ENCODE assay signal across 8 mouse cellular contexts in the genomic region with DNA sequence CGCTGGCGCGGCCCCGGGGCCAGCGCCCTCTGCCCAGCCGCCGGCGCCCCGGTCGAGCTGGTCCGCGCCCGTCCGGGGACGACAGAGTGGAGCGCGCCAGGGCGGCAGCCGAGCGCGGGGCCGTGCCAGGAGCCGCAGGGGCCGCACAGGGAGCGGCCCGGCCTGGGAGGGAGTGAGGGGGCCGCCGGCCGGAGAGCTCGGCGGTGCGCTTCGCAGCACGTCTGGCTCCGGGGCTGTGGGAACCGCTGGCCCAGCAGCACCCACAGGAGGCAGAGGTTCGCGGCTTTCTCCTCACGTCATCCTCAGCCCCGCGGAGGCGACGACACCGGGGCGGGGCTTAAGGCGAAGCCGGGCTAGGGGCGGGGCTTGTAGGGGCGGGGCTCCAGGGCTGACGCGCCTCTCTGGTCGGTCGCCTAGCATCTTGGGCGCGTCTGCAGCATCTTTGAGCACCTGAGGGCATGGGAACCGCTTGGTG. TPM values are rescaled to one million over a fixed set of nuclear protein-coding genes. Genes with fewer than 3 reads are reported as not detected.
A peak's percentile ranks its signal among the peaks of the same experiment; 100 is the strongest.
DNase-seq lines count a peak whose midpoint lies in the region; ATAC-seq and TF ChIP-seq lines count a peak whose summit lies in the region.

Gene Trpc1, minus strand, starts transcription at position 339 of the 475 bp plus-strand sequence.

- H3K27ac ChIP-seq in gastrocnemius, adult 2 months: peak within 1 kb of the TSS; percentile 80
- peak within 1 kb of the TSS; percentile 83 for H3K27ac ChIP-seq in hindbrain, postnatal 0 days

- intact Hi-C loops in gastrocnemius, adult 2 months (cut with DNase I): no loop called here

- WGBS in hindbrain, postnatal 0 days: under 1% methylated on average over 46 of the region's 56 CpGs

- peaks cover 6% of the 10 kb centered on the region; the same call in 1 of the 2 replicates for H3K4me1 ChIP-seq in hindbrain, postnatal 0 days (ENCODE audit: insufficient read depth, low read length)

- no peaks in the 10 kb centered on the region for H3K9me3 ChIP-seq in hindbrain, postnatal 0 days (ENCODE audit: low read length)

- H3K27me3 ChIP-seq in hindbrain, postnatal 0 days (ENCODE audit: insufficient read depth, low read length): no peaks in the 10 kb centered on the region

- TF ChIP-seq CTCF in gastrocnemius, adult 2 months (IDR thresholded peaks at IDR 0.05): no peak
- no peak; the same call in 1 of the 2 replicates for TF ChIP-seq CTCF in hindbrain, postnatal 0 days (IDR thresholded peaks at IDR 0.05; ENCODE audit: low read depth)

- H3K36me3 ChIP-seq in hindbrain, postnatal 0 days (ENCODE audit: insufficient read depth, low read length): no peaks in the 10 kb centered on the region

- peak; percentile 96 for ATAC-seq in common myeloid progenitor, adult 5-6 weeks (replicated peaks; ENCODE audit: low read depth, poor library complexity, severe bottlenecking)
- ATAC-seq in hindbrain, postnatal 0 days: peak; percentile 98
- peak; percentile 98 for ATAC-seq in megakaryocyte progenitor cell, adult 5-6 weeks (replicated peaks; ENCODE audit: poor library complexity)

- peak within 1 kb of the TSS; percentile 69 for H3K4me2 ChIP-seq in hindbrain, postnatal 0 days (ENCODE audit: low read depth, low read length)

- peak; percentile 83 for DNase-seq in adipocyte (ENCODE audit: low spot score)
- peak; percentile 85 for DNase-seq in gastrocnemius, adult 2 months
- DNase-seq in hindbrain, postnatal 0 days (ENCODE audit: low spot score): peak; percentile 92
- peak; percentile 50 to 77 for DNase-seq in left cerebral cortex, adult 9 months (ENCODE audit: low spot score in 2 of 2)
- peak; percentile 81 for DNase-seq in right cerebral cortex, postnatal 14 days
- peak; percentile 46 to 58 for DNase-seq in urinary bladder, postnatal 36 days (ENCODE audit: low spot score in 2 of 2)

- H3K4me3 ChIP-seq in gastrocnemius, adult 2 months: peak within 1 kb of the TSS; percentile 80
- peak within 1 kb of the TSS; percentile 99 for H3K4me3 ChIP-seq in hindbrain, postnatal 0 days (ENCODE audit: low read length)

- peak within 1 kb of the TSS; percentile 95 for H3K9ac ChIP-seq in hindbrain, postnatal 0 days (replicated peaks; ENCODE audit: low read length)

RNA-seq across cellular contexts. Expression of gene Trpc1, which starts in this region (rescaled TPM):
- not detected in 2 replicates for total RNA-seq in common myeloid progenitor, adult 5-6 weeks (2017)
- 1 to 10 TPM in 1 of 2 experiments, under 1 TPM in 1; 0.71 to 1.2 TPM for total RNA-seq in gastrocnemius, adult 2 months (2021)
- total RNA-seq in hindbrain, postnatal 0 days (2014; rRNA removed): 22.9 and 23.2 TPM in 2 replicates
- polyA plus RNA-seq in hindbrain, postnatal 0 days (2015; fragmentation: Nextera tagmentation; extraction: Ambion mirVana): 8.8 and 9.6 TPM in 2 replicates
- total RNA-seq in megakaryocyte progenitor cell, adult 5-6 weeks (2015): 0.39 TPM in 1 of 2 replicates, not detected in the other
- 0.33 TPM in 1 of 2 replicates, not detected in the other for total RNA-seq in megakaryocyte progenitor cell, adult 5-6 weeks (2017)

Comparison
In these comparisons a context has a peak if more than half of its experiments do, and no peak if none do; other contexts are left out.
1. Peak in every context shown above with its lines: DNase-seq, ATAC-seq, H3K4me3 ChIP-seq and H3K27ac ChIP-seq.
2. RNA of gene Trpc1 (total RNA-seq): 22.9 to 23.2 TPM in hindbrain, postnatal 0 days; 0.71 to 1.2 TPM in gastrocnemius, adult 2 months, 0.33 to 0.39 TPM in megakaryocyte progenitor cell, adult 5-6 weeks and not detected in common myeloid progenitor, adult 5-6 weeks; every median in the first group is over 10 times any median in the second.
3. Peak in ATAC-seq in common myeloid progenitor, adult 5-6 weeks; RNA of the gene not detected or under 1 TPM.
4. Peak in ATAC-seq in megakaryocyte progenitor cell, adult 5-6 weeks; RNA of the gene not detected or under 1 TPM.